Mouse (Mus musculus): ENCODE measurements at regions not wholly inside any gene's neighbourhood (a gene's known extent, or its start where the extent isn't known, plus 50 kb on each side); places are given as distances from the start of the nearest gene placed in this dataset.

- Histone ChIP-seq H3K9me3 (replicated peaks; ENCODE audit: control insufficient read depth, low read length, poor library complexity, severe bottlenecking) (no peaks in the 10 kb centered on the region; the same call in 1 of the 2 replicates), H3K4me3 (ENCODE audit: low read depth, low read length) (no peak overlapping the region), H3K4me2 (ENCODE audit: low read length) (no peak overlapping the region), H3K9ac (ENCODE audit: low read depth, low read length) (no peak overlapping the region), H3K36me3 (ENCODE audit: control insufficient read depth, insufficient read depth, low read length) (no peaks in the 10 kb centered on the region), H3K27me3 (ENCODE audit: control insufficient read depth, insufficient read depth, low read depth, low read length) (no peaks in the 10 kb centered on the region), H3K27ac (ENCODE audit: low read length) (no peak overlapping the region), H3K4me1 (ENCODE audit: control insufficient read depth, insufficient read depth, low read length) (no peaks in the 10 kb centered on the region)
- ATAC-seq: no peak
- 71% methylated on average over 6 of the region's 6 CpGs for WGBS
Measured at GRCm38 (mm10) chr12:77130526-77130925, 107.4 kb upstream of the Fut8 start.

- no peaks in the 10 kb centered on the region for H3K36me3 ChIP-seq (ENCODE audit: control insufficient read depth, insufficient read depth, low read length)
- H3K27ac ChIP-seq (ENCODE audit: low read length): no peak overlapping the region
- H3K9me3 ChIP-seq (replicated peaks; ENCODE audit: control insufficient read depth, low read length, poor library complexity, severe bottlenecking): no peaks in the 10 kb centered on the region; the same call in 1 of the 2 replicates
- 39% methylated on average over 1 of the region's 1 CpGs for WGBS
- H3K4me1 ChIP-seq (ENCODE audit: control insufficient read depth, insufficient read depth, low read length): no peaks in the 10 kb centered on the region
- H3K9ac ChIP-seq (ENCODE audit: low read depth, low read length): no peak overlapping the region
- no peak overlapping the region for H3K4me3 ChIP-seq (ENCODE audit: low read depth, low read length)
- no peaks in the 10 kb centered on the region for H3K27me3 ChIP-seq (ENCODE audit: control insufficient read depth, insufficient read depth, low read depth, low read length)
- ATAC-seq: no peak
- H3K4me2 ChIP-seq (ENCODE audit: low read length): no peak overlapping the region
Measured at GRCm38 (mm10) chr12:77124267-77124666, 113.7 kb upstream of the Fut8 start.

GRCm38 (mm10) chr12:77113516-77113915, 124.4 kb upstream of the Fut8 start:
- no peak overlapping the region for H3K4me3 ChIP-seq (ENCODE audit: low read depth, low read length)
- no peaks in the 10 kb centered on the region for H3K36me3 ChIP-seq (ENCODE audit: control insufficient read depth, insufficient read depth, low read length)
- no peak overlapping the region for H3K4me2 ChIP-seq (ENCODE audit: low read length)
- H3K27ac ChIP-seq (ENCODE audit: low read length): no peak overlapping the region
- no peak for ATAC-seq
- no peaks in the 10 kb centered on the region for H3K27me3 ChIP-seq (ENCODE audit: control insufficient read depth, insufficient read depth, low read depth, low read length)
- no peak overlapping the region for H3K9ac ChIP-seq (ENCODE audit: low read depth, low read length)
- 0 out of 2 replicates have a peak, but pooled peaks cover 3% of the 10 kb centered on the region for H3K9me3 ChIP-seq (replicated peaks; ENCODE audit: control insufficient read depth, low read length, poor library complexity, severe bottlenecking)
- 80% methylated on average over 2 of the region's 2 CpGs for WGBS
- H3K4me1 ChIP-seq (ENCODE audit: control insufficient read depth, insufficient read depth, low read length): no peaks in the 10 kb centered on the region

- WGBS: 75% methylated on average over 2 of the region's 2 CpGs
- H3K27ac ChIP-seq (ENCODE audit: low read length): no peak overlapping the region
- H3K4me1 ChIP-seq (ENCODE audit: control insufficient read depth, insufficient read depth, low read length): no peaks in the 10 kb centered on the region
- no peak overlapping the region for H3K9ac ChIP-seq (ENCODE audit: low read depth, low read length)
- H3K4me3 ChIP-seq (ENCODE audit: low read depth, low read length): no peak overlapping the region
- H3K27me3 ChIP-seq (ENCODE audit: control insufficient read depth, insufficient read depth, low read depth, low read length): no peaks in the 10 kb centered on the region
- no peak for ATAC-seq
- 0 out of 2 replicates have a peak, but pooled peaks cover 3% of the 10 kb centered on the region for H3K9me3 ChIP-seq (replicated peaks; ENCODE audit: control insufficient read depth, low read length, poor library complexity, severe bottlenecking)
- no peak overlapping the region for H3K4me2 ChIP-seq (ENCODE audit: low read length)
- no peaks in the 10 kb centered on the region for H3K36me3 ChIP-seq (ENCODE audit: control insufficient read depth, insufficient read depth, low read length)
Measured at GRCm38 (mm10) chr12:77112133-77112532, 125.8 kb upstream of the Fut8 start.

GRCm38 (mm10) chr12:77107251-77107650, 130.7 kb upstream of the Fut8 start:
- no peaks in the 10 kb centered on the region for H3K36me3 ChIP-seq (ENCODE audit: control insufficient read depth, insufficient read depth, low read length)
- 92% methylated on average over 3 of the region's 3 CpGs for WGBS
- no peak overlapping the region for H3K4me3 ChIP-seq (ENCODE audit: low read depth, low read length)
- H3K9me3 ChIP-seq (replicated peaks; ENCODE audit: control insufficient read depth, low read length, poor library complexity, severe bottlenecking): 0 out of 2 replicates have a peak, but pooled peaks cover 3% of the 10 kb centered on the region
- no peak overlapping the region for H3K9ac ChIP-seq (ENCODE audit: low read depth, low read length)
- no peaks in the 10 kb centered on the region for H3K27me3 ChIP-seq (ENCODE audit: control insufficient read depth, insufficient read depth, low read depth, low read length)
- no peak overlapping the region for H3K27ac ChIP-seq (ENCODE audit: low read length)
- no peak overlapping the region for H3K4me2 ChIP-seq (ENCODE audit: low read length)
- ATAC-seq: no peak
- no peaks in the 10 kb centered on the region for H3K4me1 ChIP-seq (ENCODE audit: control insufficient read depth, insufficient read depth, low read length)

- Histone ChIP-seq H3K4me3 (ENCODE audit: low read depth, low read length) (no peak overlapping the region), H3K27ac (ENCODE audit: low read length) (no peak overlapping the region), H3K36me3 (ENCODE audit: control insufficient read depth, insufficient read depth, low read length) (no peaks in the 10 kb centered on the region), H3K27me3 (ENCODE audit: control insufficient read depth, insufficient read depth, low read depth, low read length) (no peaks in the 10 kb centered on the region), H3K9ac (ENCODE audit: low read depth, low read length) (no peak overlapping the region), H3K4me1 (ENCODE audit: control insufficient read depth, insufficient read depth, low read length) (no peaks in the 10 kb centered on the region), H3K4me2 (ENCODE audit: low read length) (no peak overlapping the region), H3K9me3 (replicated peaks; ENCODE audit: control insufficient read depth, low read length, poor library complexity, severe bottlenecking) (no peaks in the 10 kb centered on the region)
- WGBS: 88% methylated on average over 4 of the region's 4 CpGs
- no peak for ATAC-seq
Measured at GRCm38 (mm10) chr12:77105887-77106600, 131.9 kb upstream of the Fut8 start.

- Histone ChIP-seq H3K36me3 (ENCODE audit: control insufficient read depth, insufficient read depth, low read length) (no peaks in the 10 kb centered on the region), H3K4me2 (ENCODE audit: low read length) (no peak overlapping the region), H3K9ac (ENCODE audit: low read depth, low read length) (no peak overlapping the region), H3K27me3 (ENCODE audit: control insufficient read depth, insufficient read depth, low read depth, low read length) (no peaks in the 10 kb centered on the region), H3K4me3 (ENCODE audit: low read depth, low read length) (no peak overlapping the region), H3K9me3 (replicated peaks; ENCODE audit: control insufficient read depth, low read length, poor library complexity, severe bottlenecking) (no peaks in the 10 kb centered on the region), H3K4me1 (ENCODE audit: control insufficient read depth, insufficient read depth, low read length) (no peaks in the 10 kb centered on the region), H3K27ac (ENCODE audit: low read length) (no peak overlapping the region)
- no peak for ATAC-seq
- 97% methylated on average over 2 of the region's 2 CpGs for WGBS
Measured at GRCm38 (mm10) chr12:77100482-77100881, 137.4 kb upstream of the Fut8 start.

GRCm38 (mm10) chr12:77099521-77099920, 137.5 kb upstream of the Max start:
- Histone ChIP-seq H3K36me3 (ENCODE audit: control insufficient read depth, insufficient read depth, low read length) (no peaks in the 10 kb centered on the region), H3K27ac (ENCODE audit: low read length) (no peak overlapping the region), H3K4me3 (ENCODE audit: low read depth, low read length) (no peak overlapping the region), H3K4me1 (ENCODE audit: control insufficient read depth, insufficient read depth, low read length) (no peaks in the 10 kb centered on the region), H3K4me2 (ENCODE audit: low read length) (no peak overlapping the region), H3K27me3 (ENCODE audit: control insufficient read depth, insufficient read depth, low read depth, low read length) (no peaks in the 10 kb centered on the region), H3K9me3 (replicated peaks; ENCODE audit: control insufficient read depth, low read length, poor library complexity, severe bottlenecking) (no peaks in the 10 kb centered on the region), H3K9ac (ENCODE audit: low read depth, low read length) (no peak overlapping the region)
- 92% methylated on average over 5 of the region's 5 CpGs for WGBS
- ATAC-seq: no peak

- WGBS: 89% methylated on average over 4 of the region's 4 CpGs
- Histone ChIP-seq H3K27ac (ENCODE audit: low read length) (no peak overlapping the region), H3K9me3 (replicated peaks; ENCODE audit: control insufficient read depth, low read length, poor library complexity, severe bottlenecking) (no peaks in the 10 kb centered on the region), H3K4me2 (ENCODE audit: low read length) (no peak overlapping the region), H3K27me3 (ENCODE audit: control insufficient read depth, insufficient read depth, low read depth, low read length) (no peaks in the 10 kb centered on the region), H3K36me3 (ENCODE audit: control insufficient read depth, insufficient read depth, low read length) (no peaks in the 10 kb centered on the region), H3K4me3 (ENCODE audit: low read depth, low read length) (no peak overlapping the region), H3K9ac (ENCODE audit: low read depth, low read length) (no peak overlapping the region), H3K4me1 (ENCODE audit: control insufficient read depth, insufficient read depth, low read length) (no peaks in the 10 kb centered on the region)
- no peak for ATAC-seq
Measured at GRCm38 (mm10) chr12:77098821-77099220, 136.8 kb upstream of the Max start.
